Mouse (Mus musculus) cortical plate, adult 2 months (tissue): ENCODE results near the gene Ints1.

Source experiments
- CTCF ChIP-seq: fragments of 200-500 bp; IDR thresholded peaks from 2 replicates; pipeline ENCODE4 v1.5.1; 2011; ENCODE audit warnings: mild to moderate bottlenecking, control low read depth, low read length; ENCODE audit not compliant: insufficient read depth; ENCODE audit errors: extremely low read depth
- POLR2A ChIP-seq: fragments of 200-500 bp; IDR thresholded peaks from 2 replicates; pipeline ENCODE4 v1.6.1; 2011; ENCODE audit warnings: mild to moderate bottlenecking, low read length, control low read depth; ENCODE audit not compliant: insufficient read depth; ENCODE audit errors: extremely low read depth

- TF ChIP-seq CTCF, result no peak
- no peak for TF ChIP-seq POLR2A
These were observed 69.0 kb downstream of the Ints1 start for GRCm38 (mm10) chr5:139706496-139706895.
